Mouse (Mus musculus) olfactory bulb, adult 2 months (tissue): ENCODE data around the gene Psmg4. TPM values are rescaled to one million over a fixed set of nuclear protein-coding genes. Genes with fewer than 3 reads are reported as not detected.
A peak's percentile ranks its signal among the peaks of the same experiment; 100 is the strongest.

ENCODE experiments used
- H3K27ac ChIP-seq: fragments of 200-500 bp; 2 replicates; pipeline ENCODE4 v1.5.1; 2012; ENCODE audit warnings: low read depth, low read length; ENCODE audit not compliant: insufficient read depth
- H3K4me1 ChIP-seq: fragments of 200-500 bp; 2 replicates; pipeline ENCODE4 v1.6.1; 2012; ENCODE audit warnings: low read length; ENCODE audit not compliant: control insufficient read depth, insufficient read depth
- H3K4me3 ChIP-seq: fragments of 200-500 bp; 2 replicates; pipeline ENCODE4 v1.5.1; 2012; ENCODE audit warnings: mild to moderate bottlenecking, low read depth, low read length, moderate library complexity; ENCODE audit not compliant: insufficient read depth
- CTCF ChIP-seq: fragments of 200-500 bp; IDR thresholded peaks from 2 replicates; pipeline ENCODE4 v1.5.1; 2012; ENCODE audit warnings: low read depth, mild to moderate bottlenecking, low read length, moderate library complexity; ENCODE audit not compliant: insufficient read depth
- POLR2A ChIP-seq: fragments of 200-500 bp; IDR thresholded peaks from 2 replicates; pipeline ENCODE4 v1.6.1; 2012; ENCODE audit warnings: mild to moderate bottlenecking, low read depth, low read length, moderate library complexity; ENCODE audit not compliant: insufficient read depth
- WGBS: fragments of 180-500 bp; shearing (Covaris S2); methylation state at CpG from one replicate; pipeline ENCODE4 v1.1.7; 2018; 5-methylcytosine and 5-hydroxymethylcytosine counted together
- polyA plus RNA-seq: library from polyadenylated mRNA; stranded (reverse); fragments of >200 nt; gene quantifications from 2 replicates; pipeline ENCODE4 v1.2.4, GENCODE M21; 2012; ENCODE audit warnings: low replicate concordance; ENCODE audit not compliant: missing spikeins, insufficient read depth, insufficient read length

Psmg4 gene
- polyA plus RNA-seq, 1 experiment = not detected

DNA sequence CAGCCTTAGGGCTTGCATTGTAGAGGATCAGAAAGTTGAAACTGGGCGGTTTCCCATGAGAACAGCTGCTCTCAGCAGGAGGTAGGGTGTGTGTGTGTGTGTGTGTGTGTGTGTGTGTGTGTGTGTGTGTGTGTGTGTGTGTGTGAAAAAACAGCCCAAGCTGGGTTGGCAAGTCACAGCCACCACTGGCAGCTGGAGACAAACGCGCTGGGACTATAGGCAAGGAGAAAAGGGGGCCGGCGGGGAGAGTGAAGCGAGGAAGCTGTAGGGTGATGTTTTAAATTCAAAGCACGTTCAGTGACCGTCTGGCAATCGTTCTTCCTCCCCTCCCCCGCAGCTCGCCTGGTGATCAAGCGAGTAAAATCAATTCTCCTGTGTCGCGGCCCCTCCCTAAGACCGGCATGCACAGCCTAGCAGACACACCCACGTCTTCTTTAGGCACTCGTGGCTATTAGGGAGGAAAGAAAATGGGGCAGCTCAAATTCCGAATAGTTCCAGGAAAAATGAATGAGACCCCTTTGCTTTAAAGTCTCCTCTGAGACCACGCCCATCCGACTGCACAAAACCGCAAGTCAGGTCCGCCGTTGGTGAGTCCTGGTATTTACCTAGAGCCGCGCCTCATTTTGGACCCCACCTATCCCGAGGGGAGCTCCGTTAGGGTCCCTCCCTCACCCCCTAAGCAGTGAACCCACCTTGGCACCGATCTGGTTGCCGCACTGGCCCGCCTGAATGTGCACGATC is 33.1 kb upstream of the Psmg4 start:
- H3K27ac ChIP-seq = peak overlapping the region; percentile 95
- H3K4me1 ChIP-seq = peaks cover 27% of the 10 kb centered on the region
- peak overlapping the region; percentile 87 for H3K4me3 ChIP-seq
- under 1% methylated on average over 31 of the region's 31 CpGs for WGBS
- no peak for TF ChIP-seq POLR2A
- no peak for TF ChIP-seq CTCF

DNA sequence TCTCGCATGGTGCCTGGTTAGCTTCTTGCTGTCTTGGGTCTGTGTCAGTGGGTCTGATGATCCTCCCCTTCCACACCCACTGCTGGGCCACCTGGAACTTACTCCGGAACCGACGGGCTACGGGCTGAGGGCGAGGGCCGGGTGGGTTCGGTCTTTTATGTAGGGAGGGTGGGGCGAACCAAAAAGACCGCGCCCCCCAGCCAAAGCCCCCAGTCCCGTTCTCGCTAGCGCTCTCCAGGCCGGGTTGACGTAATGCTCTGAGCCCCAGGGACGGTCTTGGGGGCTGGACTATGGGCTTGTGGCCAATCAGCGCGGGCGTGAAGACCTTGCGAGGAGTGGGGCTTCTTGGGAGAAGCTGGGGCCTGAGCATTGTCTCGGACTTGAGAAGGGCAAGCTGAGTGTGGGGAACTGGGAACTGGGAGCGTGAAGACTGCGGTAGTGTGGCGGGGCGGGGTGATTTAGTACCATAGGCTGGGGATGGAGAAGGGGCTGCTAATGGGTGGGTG is 32.5 kb upstream of the Psmg4 start, which contains the start of gene Tubb2b:
Gene Tubb2b, minus strand, starts transcription at position 241 of the 506 bp plus-strand sequence.
- no peak for TF ChIP-seq CTCF
- TF ChIP-seq POLR2A = peak; percentile 62
- WGBS = under 1% methylated on average over 26 of the region's 26 CpGs
- H3K27ac ChIP-seq = peak within 1 kb of the TSS; percentile 95
- H3K4me3 ChIP-seq = peak within 1 kb of the TSS; percentile 87
- H3K4me1 ChIP-seq = peaks cover 27% of the 10 kb centered on the region

DNA sequence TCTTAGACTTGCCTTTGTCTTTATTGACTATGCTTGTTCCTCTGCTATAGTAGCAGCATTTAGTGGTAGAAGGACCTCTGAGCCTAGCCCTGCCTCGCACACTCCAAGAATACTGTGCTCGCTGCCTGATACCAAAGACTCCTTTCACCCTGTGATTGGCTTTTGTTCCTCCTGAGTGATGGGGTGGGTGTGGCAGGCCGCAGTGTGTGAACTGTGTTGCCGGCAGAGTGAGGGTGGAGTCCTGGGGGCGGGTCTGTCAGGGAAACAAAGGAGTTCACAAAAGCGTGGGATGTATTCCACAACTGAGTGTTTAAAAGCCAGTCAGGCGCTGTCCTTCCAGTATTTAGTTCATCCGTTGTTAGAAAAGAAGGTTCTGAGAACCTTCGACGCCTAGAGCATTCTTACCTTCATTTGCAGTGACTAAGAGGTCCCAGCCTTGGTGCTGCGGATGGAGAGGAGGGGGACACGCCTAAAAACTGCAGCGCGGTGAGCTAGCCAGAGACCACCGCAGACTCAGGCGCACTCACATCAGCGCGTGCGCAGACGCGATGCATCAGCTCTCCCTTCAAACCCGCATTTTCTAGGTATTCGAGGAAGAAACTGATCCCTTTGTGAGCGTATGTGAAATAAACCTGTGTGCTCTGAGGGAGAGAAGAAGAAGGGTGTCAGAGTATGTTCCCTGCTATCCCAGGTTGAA is 31.6 kb upstream of the Psmg4 start:
- Histone ChIP-seq H3K4me1 (peaks cover 24% of the 10 kb centered on the region), H3K4me3 (peak overlapping the region; percentile 32), H3K27ac (peak overlapping the region; percentile 95)
- TF ChIP-seq CTCF (no peak), POLR2A (no peak)
- 2% methylated on average over 24 of the region's 24 CpGs for WGBS

GRCm38 (mm10) chr13:34131708-34132060 is 31.1 kb upstream of the Psmg4 start:
- Histone ChIP-seq H3K27ac (peak overlapping the region; percentile 95), H3K4me3 (peak overlapping the region; percentile 32), H3K4me1 (peaks cover 27% of the 10 kb centered on the region)
- TF ChIP-seq CTCF (no peak), POLR2A (no peak)
- WGBS = 7% methylated on average over 10 of the region's 10 CpGs

DNA sequence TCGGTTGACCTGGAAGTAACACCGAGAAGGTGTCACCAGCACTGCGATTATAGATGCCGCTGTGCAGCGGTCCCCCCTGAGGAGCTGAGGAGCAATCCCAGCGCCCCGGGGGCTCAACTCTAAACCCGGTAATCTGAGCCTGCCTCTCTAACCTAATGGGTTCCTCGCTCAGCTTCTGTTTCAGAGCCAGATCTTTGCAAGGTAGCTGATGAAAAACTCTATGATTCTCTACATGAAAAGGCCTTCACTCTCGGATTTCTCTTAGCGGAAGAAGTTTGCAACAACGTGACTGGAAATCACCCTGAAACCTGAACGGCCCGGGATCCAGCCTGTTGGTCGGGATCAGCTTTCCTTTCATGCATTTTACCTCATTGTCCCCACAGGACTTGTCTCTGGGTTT is 30.5 kb upstream of the Psmg4 start:
- 10% methylated on average over 15 of the region's 15 CpGs for WGBS
- H3K4me3 ChIP-seq = peak overlapping the region; percentile 9
- TF ChIP-seq POLR2A (no peak), CTCF (no peak)
- peaks cover 28% of the 10 kb centered on the region for H3K4me1 ChIP-seq
- H3K27ac ChIP-seq = peak overlapping the region; percentile 95

GRCm38 (mm10) chr13:34132875-34133274 is 29.9 kb upstream of the Psmg4 start:
- peak overlapping the region; percentile 95 for H3K27ac ChIP-seq
- H3K4me3 ChIP-seq = no peak overlapping the region
- WGBS = 16% methylated on average over 6 of the region's 6 CpGs
- no peak for TF ChIP-seq POLR2A
- TF ChIP-seq CTCF = no peak
- H3K4me1 ChIP-seq = peaks cover 27% of the 10 kb centered on the region

GRCm38 (mm10) chr13:34133326-34134071 is 29.3 kb upstream of the Psmg4 start:
- 5% methylated on average over 15 of the region's 15 CpGs for WGBS
- peaks cover 24% of the 10 kb centered on the region for H3K4me1 ChIP-seq
- TF ChIP-seq POLR2A = no peak
- TF ChIP-seq CTCF = no peak
- peak overlapping the region; percentile 43 for H3K4me3 ChIP-seq
- H3K27ac ChIP-seq = peak overlapping the region; percentile 94

DNA sequence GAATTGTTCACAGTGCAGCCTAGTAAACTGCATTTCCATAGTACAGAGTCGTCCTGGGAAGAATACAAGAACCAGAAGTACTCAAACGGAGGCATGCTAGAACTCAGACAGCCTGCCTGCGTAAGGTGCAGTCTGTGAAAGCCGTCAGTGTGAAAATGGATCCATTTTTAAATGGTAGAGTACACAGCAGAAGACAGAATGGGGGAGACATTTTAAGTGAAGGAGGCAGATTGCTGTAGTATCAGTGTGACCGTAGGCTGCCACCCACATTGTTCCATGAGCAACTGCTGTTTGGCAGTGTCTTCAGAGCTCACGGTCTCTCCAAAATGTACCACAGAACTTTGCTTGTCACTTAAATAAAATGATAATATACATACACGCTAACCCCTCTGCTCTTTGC is 28.5 kb upstream of the Psmg4 start:
- WGBS = 34% methylated on average over 7 of the region's 7 CpGs

GRCm38 (mm10) chr13:34136605-34137004 is 26.2 kb upstream of the Psmg4 start:
- Histone ChIP-seq H3K4me3 (no peak overlapping the region), H3K27ac (0 out of 2 replicates have a peak overlapping the region, but pooled peaks have one; percentile 23), H3K4me1 (peaks cover 19% of the 10 kb centered on the region)
- TF ChIP-seq CTCF (no peak), POLR2A (no peak)
- 30% methylated on average over 7 of the region's 7 CpGs for WGBS

More for the DNA sequence above, 28.5 kb upstream of the Psmg4 start:
- H3K4me3 ChIP-seq = no peak overlapping the region
- no peak for TF ChIP-seq POLR2A
- peaks cover 24% of the 10 kb centered on the region for H3K4me1 ChIP-seq
- 0 out of 2 replicates have a peak overlapping the region, but pooled peaks have one; percentile 94 for H3K27ac ChIP-seq
